Mouse (Mus musculus) megakaryocyte progenitor cell, adult 5-6 weeks (primary cell): ENCODE measurements around the gene Rhov. TPM values are rescaled to one million over a fixed set of nuclear protein-coding genes. Genes with fewer than 3 reads are reported as not detected.

Source experiments
- ATAC-seq: replicated peaks from 2 replicates; pipeline ENCODE4 v1.8.0; 2016; ENCODE audit warnings: mild to moderate bottlenecking, moderate TSS enrichment, inconsistent platforms; ENCODE audit not compliant: poor library complexity
- total RNA-seq, 2 experiments: library from RNA; stranded (forward) in 1 of 2; stranded (reverse) in 1 of 2; fragments of 157-497, 149-512 nt in 1 of 2; fragments of 200-1000 nt in 1 of 2; gene quantifications; 2 replicates each; pipeline versions ENCODE4 v1.2.3 to v1.2.4; 2015 to 2017

Gene Rhov
- not detected in 2 replicates for total RNA-seq (2015)
- total RNA-seq (2017), result not detected in 2 replicates

DNA sequence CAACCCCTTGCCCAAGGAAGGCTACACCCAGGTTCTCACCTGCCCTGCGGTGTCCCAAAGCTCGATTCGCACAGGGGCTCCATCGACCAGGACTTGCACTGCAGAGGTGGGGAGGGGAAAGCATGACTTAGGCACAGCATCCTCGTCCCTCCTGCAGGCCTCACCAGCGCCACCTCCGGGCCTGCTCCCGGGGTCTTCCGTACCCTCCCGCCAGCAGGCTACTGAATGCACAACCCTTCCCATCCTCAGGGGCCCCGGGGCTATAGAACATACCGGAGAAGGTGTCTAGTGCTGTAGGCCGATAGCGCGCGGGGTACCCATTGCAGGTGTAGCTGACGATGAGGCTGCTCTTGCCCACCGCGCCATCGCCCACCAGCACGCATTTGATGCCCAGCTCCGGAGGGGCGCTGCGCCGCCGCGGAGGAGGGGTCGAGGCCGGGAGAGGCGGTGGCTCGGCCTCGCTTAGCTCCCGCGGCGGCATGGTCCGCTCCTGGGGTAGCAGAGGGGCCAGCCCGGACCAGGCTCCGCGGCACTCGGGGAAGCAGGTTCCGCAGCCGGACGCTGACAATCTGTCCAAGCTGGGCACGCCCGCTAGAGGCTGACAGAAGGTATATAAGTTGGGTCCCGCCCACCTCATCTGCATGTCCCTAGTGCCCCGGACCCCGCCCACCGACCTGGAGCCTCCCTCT lies at the start of gene Rhov:
Gene Rhov, minus strand, starts transcription at position 630 of the 689 bp plus-strand sequence.
- peak; percentile 98 for ATAC-seq

GRCm38 (mm10) chr2:119320571-119320970 lies 49.5 kb upstream of the Rhov start:
- ATAC-seq, result peak; percentile 63

GRCm38 (mm10) chr2:119318043-119318710 lies 47.1 kb upstream of the Rhov start:
- no peak for ATAC-seq

- no peak for ATAC-seq
Measured at GRCm38 (mm10) chr2:119314742-119315310, 43.8 kb upstream of the Rhov start.

DNA sequence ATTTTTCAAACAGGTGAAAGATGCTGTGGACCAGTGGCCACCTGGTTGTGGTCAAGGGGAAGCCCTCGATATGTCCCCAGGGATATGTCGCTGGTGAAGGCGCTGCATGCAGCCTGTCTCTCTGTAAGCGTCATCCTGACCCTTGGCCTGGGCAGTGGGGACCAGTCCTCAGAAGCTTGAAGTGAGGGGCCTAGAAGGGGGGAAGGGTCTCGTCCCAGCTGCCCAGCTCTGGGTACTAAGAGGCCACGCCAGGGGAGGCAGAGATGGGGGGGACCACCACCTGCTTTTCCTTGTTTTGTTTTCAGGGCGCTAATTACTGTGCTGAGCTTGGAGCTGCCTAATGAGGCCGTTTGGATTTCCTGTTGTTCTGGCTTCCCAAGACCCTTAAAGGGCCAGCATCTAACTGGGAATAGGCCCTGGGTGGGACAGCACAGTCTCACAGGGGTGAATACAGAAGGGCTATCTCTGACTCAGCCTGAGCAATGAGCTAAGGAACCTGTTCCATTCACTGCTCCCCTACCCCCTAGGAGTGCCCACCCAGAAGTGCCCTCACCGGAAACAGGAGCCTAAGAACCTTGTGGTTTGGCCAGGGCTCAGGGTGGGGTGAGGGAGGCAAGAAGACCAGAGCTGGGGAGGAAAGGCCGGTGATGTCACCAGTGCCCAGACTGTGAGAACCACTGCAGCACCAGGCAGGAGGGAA lies 42.9 kb upstream of the Rhov start:
- no peak for ATAC-seq

- ATAC-seq, result no peak
Measured at GRCm38 (mm10) chr2:119312380-119312958, 41.4 kb upstream of the Rhov start.

GRCm38 (mm10) chr2:119311544-119311943 lies 40.5 kb upstream of the Rhov start:
- ATAC-seq, result no peak

DNA sequence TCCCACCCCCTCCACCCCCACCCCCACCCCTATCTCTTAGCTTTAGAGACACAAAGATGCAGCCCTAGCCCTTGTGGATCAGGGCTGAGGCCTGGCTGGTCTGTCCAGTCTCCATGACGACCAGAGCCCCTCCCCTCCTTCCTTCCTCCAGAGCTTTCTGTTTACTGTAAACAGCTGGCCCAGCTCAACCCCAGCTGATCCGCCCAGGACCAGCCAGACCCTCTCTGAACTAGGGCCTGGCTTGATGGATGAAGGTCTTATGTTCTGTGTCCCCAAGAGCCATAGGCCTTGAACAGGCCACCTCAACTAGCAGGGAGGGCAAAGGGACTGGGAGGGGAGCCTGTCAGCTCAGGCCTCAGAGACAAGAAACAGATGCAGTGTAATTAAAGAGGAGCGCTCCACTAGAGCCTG lies 33.7 kb upstream of the Rhov start:
- 0 out of 2 replicates have a peak, but pooled peaks have one; percentile 0 for ATAC-seq

DNA sequence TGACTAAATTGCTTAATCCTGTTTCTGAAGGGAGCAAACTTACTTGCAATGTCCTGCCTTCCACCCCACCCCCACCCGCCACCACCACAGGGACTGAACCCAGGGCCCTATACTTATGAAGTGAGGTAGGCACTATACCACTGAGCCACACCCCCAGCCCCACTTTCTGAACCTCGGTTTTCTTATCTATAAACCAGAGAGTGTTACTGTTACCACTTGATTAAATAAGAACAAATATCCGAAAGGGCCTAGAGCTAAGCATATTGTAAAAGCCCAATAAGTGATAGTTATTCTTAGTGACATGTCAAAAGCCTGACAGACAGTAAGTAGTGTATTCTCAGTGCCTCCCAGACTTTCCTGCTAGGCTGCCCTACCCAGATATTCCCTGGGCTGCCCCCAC lies 33.3 kb upstream of the Rhov start:
- peak; percentile 43 for ATAC-seq

DNA sequence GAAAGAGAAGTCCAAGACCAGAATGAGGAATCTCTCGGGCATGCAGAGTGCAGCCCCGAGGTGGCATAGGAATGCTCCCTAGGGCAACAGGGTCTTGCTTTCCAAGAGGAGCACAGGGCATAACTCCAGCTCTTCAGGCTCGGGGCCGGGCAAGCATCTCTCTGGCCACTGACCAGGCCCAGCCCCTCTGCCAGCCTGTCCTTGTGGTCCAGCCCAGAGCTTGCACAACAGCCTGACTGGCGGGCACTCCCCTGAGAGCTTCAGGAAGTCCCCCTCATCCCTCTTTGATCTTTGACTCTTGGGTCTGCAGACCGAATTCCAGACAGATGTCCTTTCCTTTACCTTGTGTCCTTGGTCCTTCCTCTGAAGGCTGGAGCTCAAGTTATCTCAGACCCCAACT lies 31.8 kb upstream of the Rhov start:
- ATAC-seq, result no peak

GRCm38 (mm10) chr2:119300819-119301493 lies 29.9 kb upstream of the Rhov start:
- no peak for ATAC-seq

DNA sequence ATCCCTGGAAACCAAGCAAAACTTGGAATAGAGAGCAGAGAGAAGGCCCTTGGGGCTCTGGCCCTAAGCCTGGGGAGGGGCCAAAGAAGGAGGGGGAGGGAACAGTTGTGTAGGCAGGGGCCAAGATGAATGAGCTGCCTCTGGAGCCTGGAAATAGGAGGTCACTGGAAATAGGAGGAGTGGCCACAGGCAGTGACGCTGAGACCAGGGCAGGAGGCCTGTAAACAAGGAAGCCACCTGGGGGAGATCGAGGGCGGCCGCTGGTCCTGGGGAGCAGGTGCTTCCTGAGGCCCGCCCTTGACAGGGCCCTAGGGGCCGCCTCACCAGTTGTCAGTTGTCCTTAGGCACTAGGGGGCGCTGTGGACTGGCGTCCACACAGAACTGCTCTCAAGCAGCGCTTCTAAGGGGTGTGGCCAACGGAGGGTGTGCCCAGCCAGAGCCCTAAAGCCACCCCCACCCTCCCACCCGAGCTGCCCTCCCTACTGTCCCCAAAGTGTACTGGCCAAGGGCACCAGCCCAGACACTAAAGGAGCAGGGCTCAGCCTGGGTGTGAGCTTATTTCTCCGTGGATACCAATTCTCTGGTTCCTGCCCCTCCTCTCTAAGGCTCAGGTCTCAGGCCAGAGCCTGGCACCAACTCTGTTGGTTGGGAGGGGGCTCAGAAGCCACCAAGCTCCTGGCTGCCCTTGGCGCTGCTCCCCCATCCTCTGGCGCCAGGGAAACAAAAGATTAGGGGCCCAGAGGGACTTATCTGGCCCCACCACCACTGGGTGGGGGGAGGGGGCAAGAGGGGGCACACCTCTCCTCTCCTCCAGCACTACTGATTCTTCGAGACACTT lies 29.1 kb upstream of the Rhov start:
- ATAC-seq, result peak; percentile 79

GRCm38 (mm10) chr2:119298839-119299238 lies 27.8 kb upstream of the Rhov start:
- ATAC-seq, result no peak

DNA sequence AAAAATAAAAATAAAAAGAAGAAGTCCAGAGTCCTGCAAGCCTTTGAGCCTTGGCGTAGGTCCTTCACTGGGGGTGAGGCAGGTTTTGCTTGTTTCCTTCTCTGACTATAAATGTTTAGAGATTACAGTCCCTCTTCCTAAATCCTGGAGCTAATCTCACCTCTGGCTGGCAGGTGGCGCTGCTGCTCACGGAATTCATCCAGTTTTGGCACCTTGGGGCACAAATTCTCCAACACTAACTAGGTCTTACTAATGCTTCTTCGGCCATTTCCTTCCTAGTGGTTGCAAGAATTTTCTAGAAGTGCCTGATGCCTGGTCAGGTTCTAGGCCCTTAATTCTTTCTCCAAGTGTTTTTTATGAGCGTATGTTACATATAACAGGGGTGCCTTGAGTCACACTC lies 27.3 kb upstream of the Rhov start:
- ATAC-seq, result peak; percentile 49

- no peak for ATAC-seq
Measured at GRCm38 (mm10) chr2:119297506-119297905, 26.4 kb upstream of the Rhov start.

DNA sequence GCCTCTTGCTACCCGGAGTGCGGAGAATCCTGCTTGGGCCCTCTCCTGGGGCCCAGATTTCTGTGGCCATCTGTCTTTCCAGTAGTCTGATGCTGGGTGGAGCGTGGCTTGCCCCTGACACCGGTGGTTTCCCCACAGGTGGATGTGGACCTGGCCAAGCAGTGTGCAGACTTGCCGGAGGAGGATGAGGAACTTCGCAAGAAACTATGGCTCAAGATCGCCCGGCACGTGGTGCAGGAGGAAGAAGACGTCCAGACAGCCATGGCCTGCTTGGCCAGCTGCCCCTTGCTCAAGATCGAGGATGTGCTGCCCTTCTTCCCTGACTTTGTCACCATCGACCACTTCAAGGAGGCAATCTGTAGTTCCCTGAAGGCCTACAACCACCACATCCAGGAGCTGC lies 25.7 kb upstream of the Rhov start:
- ATAC-seq, result no peak

DNA sequence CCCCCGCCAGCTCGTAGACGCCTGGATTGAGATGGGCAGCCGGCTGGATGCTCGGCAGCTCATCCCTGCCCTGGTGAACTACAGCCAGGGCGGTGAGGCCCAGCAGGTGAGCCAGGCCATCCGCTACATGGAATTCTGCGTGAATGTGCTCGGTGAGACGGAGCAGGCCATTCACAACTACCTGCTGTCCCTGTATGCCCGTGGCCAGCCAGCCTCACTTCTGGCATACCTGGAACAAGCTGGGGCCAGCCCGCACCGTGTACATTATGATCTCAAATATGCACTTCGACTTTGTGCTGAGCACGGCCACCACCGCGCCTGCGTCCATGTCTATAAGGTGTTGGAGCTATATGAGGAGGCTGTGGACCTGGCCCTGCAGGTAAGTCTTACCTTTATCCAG lies 23.3 kb upstream of the Rhov start:
- no peak for ATAC-seq

DNA sequence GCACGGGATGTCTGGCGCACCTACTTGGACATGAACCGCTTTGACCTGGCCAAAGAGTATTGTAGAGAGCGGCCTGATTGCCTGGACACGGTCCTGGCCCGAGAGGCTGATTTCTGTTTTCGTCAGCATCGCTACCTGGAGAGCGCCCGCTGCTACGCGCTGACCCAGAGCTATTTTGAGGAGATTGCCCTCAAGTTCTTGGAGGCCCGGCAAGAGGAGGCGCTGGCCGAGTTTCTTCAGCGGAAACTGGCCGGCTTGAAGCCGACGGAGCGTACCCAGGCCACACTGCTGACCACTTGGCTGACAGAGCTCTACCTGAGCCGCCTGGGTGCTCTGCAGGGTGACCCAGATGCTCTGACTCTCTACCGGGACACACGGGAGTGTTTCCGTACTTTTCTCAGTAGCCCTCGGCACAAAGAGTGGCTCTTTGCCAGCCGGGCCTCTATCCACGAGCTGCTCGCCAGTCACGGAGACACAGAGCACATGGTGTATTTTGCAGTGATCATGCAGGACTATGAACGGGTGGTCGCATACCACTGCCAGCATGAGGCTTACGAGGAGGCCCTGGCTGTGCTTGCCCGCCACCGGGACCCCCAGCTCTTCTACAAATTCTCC lies 22.8 kb upstream of the Rhov start:
- no peak for ATAC-seq

DNA sequence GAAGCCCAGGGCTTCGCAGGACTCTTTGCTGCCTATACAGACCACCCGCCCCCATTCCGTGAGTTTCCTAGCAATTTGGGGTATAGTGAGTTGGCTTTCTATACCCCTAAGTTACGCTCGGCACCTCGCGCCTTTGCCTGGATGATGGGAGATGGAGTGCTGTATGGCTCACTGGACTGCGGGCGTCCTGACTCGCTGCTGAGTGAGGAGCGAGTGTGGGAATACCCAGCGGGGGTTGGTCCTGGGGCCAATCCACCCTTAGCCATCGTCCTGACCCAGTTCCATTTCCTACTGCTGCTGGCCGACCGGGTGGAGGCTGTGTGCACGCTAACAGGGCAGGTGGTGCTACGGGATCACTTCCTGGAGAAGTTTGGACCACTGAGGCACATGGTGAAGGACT lies 22.2 kb upstream of the Rhov start:
- no peak for ATAC-seq
